Mouse (Mus musculus) ES-Bruce4 (cell line): Measurements from ENCODE around the gene Oxct1. TPM values are rescaled to one million over a fixed set of nuclear protein-coding genes. Genes with fewer than 3 reads are reported as not detected.

Experiments used
- H3K27ac ChIP-seq: 2 replicates; pipeline ENCODE4 v1.5.1; 2012; ENCODE audit warnings: low read length, inconsistent platforms; ENCODE audit not compliant: insufficient read depth
- H3K27me3 ChIP-seq: 2 replicates; pipeline ENCODE4 v1.6.1; 2012; ENCODE audit warnings: mild to moderate bottlenecking, low read length, inconsistent platforms; ENCODE audit not compliant: control insufficient read depth, poor library complexity, insufficient read depth, severe bottlenecking
- H3K36me3 ChIP-seq: 2 replicates; pipeline ENCODE4 v1.6.1; 2012; ENCODE audit warnings: inconsistent platforms, mild to moderate bottlenecking, low read length, moderate library complexity; ENCODE audit not compliant: control insufficient read depth, poor library complexity, insufficient read depth, severe bottlenecking
- H3K4me1 ChIP-seq: one replicate; pipeline ENCODE4 v1.8.1; 2011; ENCODE audit warnings: low read length; ENCODE audit not compliant: control insufficient read depth, insufficient read depth
- H3K4me3 ChIP-seq: 2 replicates; pipeline ENCODE4 v1.5.1; 2011; ENCODE audit warnings: low read depth, mild to moderate bottlenecking, low read length
- H3K9ac ChIP-seq: 2 replicates; pipeline ENCODE4 v1.6.1; 2012; ENCODE audit warnings: low read depth, mild to moderate bottlenecking, inconsistent platforms; ENCODE audit not compliant: poor library complexity, severe bottlenecking
- H3K9me3 ChIP-seq: replicated peaks from 2 replicates; pipeline ENCODE4 v1.6.1; 2012; ENCODE audit warnings: mild to moderate bottlenecking, low read length, inconsistent platforms; ENCODE audit not compliant: control insufficient read depth, poor library complexity, insufficient read depth, severe bottlenecking
- CTCF ChIP-seq: IDR thresholded peaks from one replicate; pipeline ENCODE4 v1.8.1; 2011; ENCODE audit warnings: low read depth, low read length
- EP300 ChIP-seq: IDR thresholded peaks from 2 replicates; pipeline ENCODE4 v1.6.1; 2011; ENCODE audit warnings: low read depth, low read length; ENCODE audit not compliant: insufficient read depth
- POLR2A ChIP-seq: IDR thresholded peaks from one replicate; pipeline ENCODE4 v1.8.1; 2011; ENCODE audit warnings: low read length; ENCODE audit not compliant: insufficient read depth
- polyA plus RNA-seq: library from polyadenylated mRNA; stranded (reverse); fragments of >200 nt; gene quantifications from 2 replicates; pipeline ENCODE4 v1.2.4, GENCODE M21; 2011; ENCODE audit warnings: low read depth; ENCODE audit not compliant: missing spikeins, insufficient read depth, insufficient read length

Gene Oxct1
- polyA plus RNA-seq, 1 experiment: 31.9 TPM

DNA sequence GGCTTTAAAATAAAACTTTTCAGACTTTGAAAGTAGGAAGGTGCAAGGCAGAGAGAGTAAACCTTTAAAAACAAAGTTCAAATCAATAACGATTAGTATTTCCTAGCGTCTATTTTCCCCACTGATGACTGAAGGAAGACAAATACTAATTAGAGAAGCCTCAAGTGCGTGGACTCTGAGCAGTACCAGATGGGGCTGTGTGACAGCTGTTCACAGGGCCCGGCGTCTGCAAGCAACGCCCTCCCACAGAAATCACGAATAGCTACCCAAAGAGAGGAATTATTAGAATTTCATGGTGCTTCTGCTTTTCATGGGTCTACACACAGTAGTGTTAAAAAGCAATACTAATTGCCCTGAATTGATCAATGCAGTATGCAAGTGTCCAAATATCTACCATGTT lies 61.7 kb downstream of the Oxct1 start:
- Histone ChIP-seq H3K9me3 (no peaks in the 10 kb centered on the region), H3K4me1 (no peaks in the 10 kb centered on the region), H3K27me3 (no peaks in the 10 kb centered on the region), H3K4me3 (no peak overlapping the region), H3K27ac (no peak overlapping the region), H3K36me3 (no peaks in the 10 kb centered on the region; the same call in 1 of the 2 replicates), H3K9ac (no peak overlapping the region)
- no peak for TF ChIP-seq EP300
- no peak for TF ChIP-seq POLR2A
- no peak for TF ChIP-seq CTCF

DNA sequence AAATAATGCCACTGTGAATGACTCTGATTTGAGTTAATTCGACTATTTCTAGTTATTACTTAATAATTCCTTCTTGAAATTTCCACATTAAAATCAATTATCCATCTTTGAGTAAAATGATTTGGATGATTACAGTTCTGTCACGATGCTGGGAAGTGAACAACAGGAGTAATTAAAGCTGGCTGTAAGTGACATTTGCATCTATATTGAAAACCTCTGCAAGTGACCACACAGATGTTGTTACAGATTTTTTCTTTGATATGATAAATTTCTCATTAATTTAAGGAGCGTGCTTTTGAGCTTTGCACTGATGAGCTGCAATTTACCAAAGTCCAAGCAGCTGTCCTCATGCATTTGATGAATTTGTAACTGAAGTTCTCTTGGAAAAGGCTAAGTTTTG lies 64.4 kb downstream of the Oxct1 start:
- TF ChIP-seq POLR2A (no peak), EP300 (no peak), CTCF (no peak)
- no peaks in the 10 kb centered on the region for H3K9me3 ChIP-seq
- H3K36me3 ChIP-seq: no peaks in the 10 kb centered on the region; the same call in 1 of the 2 replicates
- no peaks in the 10 kb centered on the region for H3K27me3 ChIP-seq
- no peak overlapping the region for H3K4me3 ChIP-seq
- no peak overlapping the region for H3K27ac ChIP-seq
- H3K9ac ChIP-seq: no peak overlapping the region
- H3K4me1 ChIP-seq: no peaks in the 10 kb centered on the region

- Histone ChIP-seq H3K27ac (no peak overlapping the region), H3K36me3 (no peaks in the 10 kb centered on the region; the same call in 1 of the 2 replicates), H3K9me3 (no peaks in the 10 kb centered on the region), H3K4me1 (no peaks in the 10 kb centered on the region), H3K4me3 (no peak overlapping the region), H3K27me3 (no peaks in the 10 kb centered on the region), H3K9ac (no peak overlapping the region)
- TF ChIP-seq EP300 (no peak), POLR2A (no peak), CTCF (no peak)
Measured at GRCm38 (mm10) chr15:4092586-4092985, 66.4 kb downstream of the Oxct1 start.

- H3K27ac ChIP-seq: no peak overlapping the region
- H3K27me3 ChIP-seq: no peaks in the 10 kb centered on the region
- no peaks in the 10 kb centered on the region for H3K4me1 ChIP-seq
- H3K9me3 ChIP-seq: no peaks in the 10 kb centered on the region
- peaks cover 5% of the 10 kb centered on the region; the same call in 1 of the 2 replicates for H3K36me3 ChIP-seq
- H3K4me3 ChIP-seq: no peak overlapping the region
- no peak overlapping the region for H3K9ac ChIP-seq
- TF ChIP-seq EP300 (no peak), CTCF (no peak), POLR2A (no peak)
Measured at GRCm38 (mm10) chr15:4100341-4100921, 74.2 kb downstream of the Oxct1 start.

GRCm38 (mm10) chr15:4101025-4101424 lies 74.8 kb downstream of the Oxct1 start:
- peaks cover 5% of the 10 kb centered on the region; the same call in 1 of the 2 replicates for H3K36me3 ChIP-seq
- H3K27ac ChIP-seq: no peak overlapping the region
- no peaks in the 10 kb centered on the region for H3K4me1 ChIP-seq
- no peak for TF ChIP-seq EP300
- TF ChIP-seq POLR2A: no peak
- no peak for TF ChIP-seq CTCF
- H3K9me3 ChIP-seq: no peaks in the 10 kb centered on the region
- H3K4me3 ChIP-seq: no peak overlapping the region
- H3K9ac ChIP-seq: no peak overlapping the region
- H3K27me3 ChIP-seq: no peaks in the 10 kb centered on the region

DNA sequence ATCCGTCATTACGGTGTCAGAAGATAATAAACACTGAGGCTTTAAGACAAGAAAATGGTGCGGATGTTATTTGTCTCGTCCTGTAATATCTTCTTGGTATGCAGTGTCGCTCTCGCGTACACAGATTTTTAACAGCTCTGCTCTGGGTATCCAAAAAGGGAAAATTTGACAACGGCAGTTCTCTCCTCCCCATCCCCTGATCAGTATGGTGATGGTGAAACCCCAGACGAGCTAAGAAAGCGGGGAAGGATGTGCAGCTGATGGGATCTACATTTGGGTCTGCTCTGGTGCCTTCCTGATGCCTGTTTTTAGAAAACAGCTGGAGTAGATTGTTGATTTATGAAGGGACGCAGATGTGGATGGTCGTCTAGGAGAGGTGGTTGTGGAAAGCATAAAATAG lies 78.1 kb downstream of the Oxct1 start:
- no peak overlapping the region for H3K9ac ChIP-seq
- no peak overlapping the region for H3K27ac ChIP-seq
- no peak overlapping the region for H3K4me3 ChIP-seq
- TF ChIP-seq EP300 (no peak), POLR2A (no peak), CTCF (no peak)
- H3K9me3 ChIP-seq: no peaks in the 10 kb centered on the region
- H3K4me1 ChIP-seq: no peaks in the 10 kb centered on the region
- no peaks in the 10 kb centered on the region for H3K27me3 ChIP-seq
- peaks cover 2% of the 10 kb centered on the region; the same call in 1 of the 2 replicates for H3K36me3 ChIP-seq
